Mouse (Mus musculus): ENCODE results near the gene Kcnh7.
"Not testable (repeated sequence)": the region's sequence is repeated elsewhere in the genome, so short reads cannot be mapped to it uniquely, and the experiment has no call there.

Kcnh7 gene

DNA sequence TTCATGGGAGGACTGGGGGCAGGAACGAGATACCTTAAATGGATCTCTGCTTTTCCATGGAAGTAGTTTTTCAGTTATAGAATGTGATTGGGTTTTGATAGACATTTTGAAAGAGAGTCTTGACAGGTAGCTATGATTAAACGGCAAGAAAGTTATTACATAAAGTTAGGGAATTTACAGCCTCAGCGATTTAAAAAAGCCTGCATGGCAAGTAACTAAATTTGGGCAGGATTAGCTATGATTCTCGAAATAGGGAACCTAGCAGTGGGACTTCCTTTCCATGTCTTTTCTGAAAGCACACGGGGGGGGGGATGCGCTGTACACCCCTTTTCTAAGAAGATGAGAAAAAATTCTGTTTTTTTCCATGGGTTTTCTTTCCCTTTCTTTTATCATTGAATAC, 466.8 kb downstream of the Kcnh7 start:
- DNase-seq (ENCODE audit: low read depth, low spot score) = no peak
- no peaks in the 10 kb centered on the region for H3K27me3 ChIP-seq (ENCODE audit: control insufficient read depth, insufficient read depth, low read length, poor library complexity, severe bottlenecking)
- H3K36me3 ChIP-seq (ENCODE audit: control insufficient read depth, insufficient read depth, low read length, poor library complexity, severe bottlenecking) = no peaks in the 10 kb centered on the region

DNA sequence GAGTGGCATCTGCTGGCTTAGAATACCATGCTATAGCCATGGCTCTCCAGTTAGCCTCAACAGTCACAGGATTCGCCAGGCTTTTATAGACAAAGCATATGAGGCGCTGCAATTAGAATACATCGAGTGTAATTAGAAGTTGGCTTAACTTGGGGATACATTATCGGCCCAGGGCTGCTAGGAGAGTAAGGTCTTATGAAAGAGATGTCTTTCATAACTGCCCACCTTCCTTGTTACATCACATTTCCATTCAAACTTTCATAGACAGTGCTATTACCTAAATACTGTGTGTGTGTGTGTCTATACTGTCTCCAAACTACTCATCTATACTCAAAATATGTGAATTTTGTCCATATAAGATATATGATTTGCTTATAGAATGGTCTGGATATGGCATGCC, 468.8 kb downstream of the Kcnh7 start:
- H3K36me3 ChIP-seq (ENCODE audit: control insufficient read depth, insufficient read depth, low read length, poor library complexity, severe bottlenecking) = no peaks in the 10 kb centered on the region
- DNase-seq (ENCODE audit: low read depth, low spot score) = no peak

DNA sequence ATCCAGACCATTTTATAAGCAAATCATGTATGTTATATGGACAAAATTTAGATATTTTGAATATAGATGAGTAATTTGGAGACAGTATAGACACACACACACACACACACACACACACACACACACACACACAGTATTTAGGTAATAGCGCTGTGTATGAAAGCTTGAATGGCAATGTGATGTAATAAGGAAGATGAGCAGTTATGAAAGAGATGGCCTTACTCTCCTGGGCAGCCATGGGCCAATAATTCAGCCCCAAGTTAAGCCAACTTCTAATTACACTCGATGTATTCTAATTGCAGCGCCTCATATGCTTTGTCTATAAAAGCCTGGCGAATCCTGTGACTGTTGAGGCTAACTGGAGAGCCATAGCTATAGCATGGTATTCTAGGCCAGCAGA, 469.7 kb downstream of the Kcnh7 start:
- H3K27me3 ChIP-seq (ENCODE audit: control insufficient read depth, insufficient read depth, low read length, poor library complexity, severe bottlenecking); H3K36me3 ChIP-seq (ENCODE audit: control insufficient read depth, insufficient read depth, low read length, poor library complexity, severe bottlenecking); DNase-seq (ENCODE audit: low read depth, low spot score): not testable (repeated sequence)

More for the DNA sequence above, 468.8 kb downstream of the Kcnh7 start:
- H3K27me3 ChIP-seq (ENCODE audit: control insufficient read depth, insufficient read depth, low read length, poor library complexity, severe bottlenecking) = no peaks in the 10 kb centered on the region

DNA sequence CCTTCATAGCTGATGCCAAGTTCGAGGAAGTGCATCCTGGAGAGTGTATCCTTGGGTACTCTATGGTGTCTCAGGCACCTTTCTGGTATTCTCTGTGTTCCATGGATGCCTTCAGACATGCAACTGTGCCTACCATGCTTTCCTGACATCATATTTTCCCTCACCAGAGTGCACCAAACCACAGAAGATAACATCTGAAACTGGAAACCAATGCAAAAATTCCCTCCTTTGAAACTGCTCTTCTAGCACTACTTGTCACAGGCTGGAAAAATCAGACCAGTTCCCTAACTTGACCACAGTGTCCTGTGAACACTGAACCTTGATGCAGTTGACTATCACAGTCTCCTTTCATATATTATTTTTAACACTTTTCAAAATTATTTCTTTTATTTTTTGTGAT, 474.5 kb downstream of the Kcnh7 start:
- Histone ChIP-seq H3K36me3 (ENCODE audit: control insufficient read depth, insufficient read depth, low read length, poor library complexity, severe bottlenecking) (no peaks in the 10 kb centered on the region), H3K27me3 (ENCODE audit: control insufficient read depth, insufficient read depth, low read length, poor library complexity, severe bottlenecking) (no peaks in the 10 kb centered on the region)
- no peak for DNase-seq (ENCODE audit: low read depth, low spot score)

DNA sequence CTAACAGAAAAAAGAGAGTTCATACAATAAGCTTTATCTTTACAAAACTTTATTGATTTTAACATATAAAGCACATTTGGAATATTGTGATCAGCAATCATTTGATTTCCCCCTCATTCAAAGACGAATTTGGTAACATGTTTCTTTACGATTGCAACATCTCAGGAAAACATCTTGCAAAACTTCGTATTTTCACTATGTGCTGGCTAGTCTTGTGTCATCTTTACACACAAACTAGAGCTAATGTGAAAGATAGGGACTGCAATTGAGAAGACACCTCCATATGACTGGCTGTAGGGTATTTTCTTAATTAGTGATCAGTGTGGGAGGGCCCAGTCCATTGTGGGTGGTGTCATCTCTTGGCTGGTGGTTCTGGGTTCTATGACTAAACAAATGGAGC, 477.8 kb downstream of the Kcnh7 start:
- DNase-seq (ENCODE audit: low read depth, low spot score) = no peak
- Histone ChIP-seq H3K36me3 (ENCODE audit: control insufficient read depth, insufficient read depth, low read length, poor library complexity, severe bottlenecking) (no peaks in the 10 kb centered on the region), H3K27me3 (ENCODE audit: control insufficient read depth, insufficient read depth, low read length, poor library complexity, severe bottlenecking) (no peaks in the 10 kb centered on the region)

DNA sequence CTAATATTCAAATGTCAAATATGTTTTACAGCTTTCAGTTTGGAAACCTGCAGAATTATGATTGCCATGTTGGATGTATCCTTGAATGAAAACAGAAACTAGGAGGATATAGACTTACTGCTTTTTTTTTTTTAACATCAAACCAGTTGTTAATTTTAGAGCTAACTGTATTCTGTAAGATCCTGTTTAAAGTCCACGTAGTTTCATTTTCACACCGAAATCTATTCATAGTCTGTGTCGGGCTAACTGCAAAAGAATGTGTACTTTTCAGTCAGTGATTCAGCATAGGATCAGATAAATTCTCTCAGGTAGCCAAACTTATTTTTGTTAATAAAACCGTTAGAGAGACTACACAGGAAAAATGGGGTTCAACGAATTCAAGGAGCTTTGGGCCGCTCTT, 498.2 kb downstream of the Kcnh7 start:
- no peak for DNase-seq (ENCODE audit: low read depth, low spot score)
- Histone ChIP-seq H3K36me3 (ENCODE audit: control insufficient read depth, insufficient read depth, low read length, poor library complexity, severe bottlenecking) (no peaks in the 10 kb centered on the region), H3K27me3 (ENCODE audit: control insufficient read depth, insufficient read depth, low read length, poor library complexity, severe bottlenecking) (no peaks in the 10 kb centered on the region)

DNA sequence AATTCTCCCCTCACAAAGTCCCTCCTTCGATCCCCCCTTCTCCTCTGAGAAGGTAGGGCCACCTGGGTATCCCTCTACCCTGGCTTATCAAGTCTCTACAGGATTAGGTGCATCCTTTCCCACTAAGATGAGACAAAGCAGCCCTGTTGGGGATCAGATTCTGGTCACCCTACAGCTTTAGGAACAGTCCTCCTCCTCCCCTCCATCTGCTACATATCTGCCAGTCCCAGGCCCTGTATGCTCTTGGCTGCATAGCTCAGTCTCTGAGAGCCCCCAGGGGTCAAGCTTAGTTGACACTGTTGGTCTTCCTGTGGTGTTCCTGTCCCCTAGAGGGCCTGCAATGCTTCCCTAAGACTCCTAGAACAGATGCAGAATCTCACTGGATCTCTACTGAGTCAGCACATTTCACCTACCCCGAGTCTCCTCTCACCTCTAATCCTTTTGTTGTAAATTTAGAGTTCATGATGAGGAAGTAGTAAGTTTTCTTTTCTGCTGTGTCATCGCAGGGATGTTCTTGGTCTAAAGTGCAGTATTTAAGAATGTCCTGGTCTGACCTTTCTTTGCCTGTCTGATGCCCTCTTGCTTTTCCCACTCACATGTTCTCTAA, 499.0 kb downstream of the Kcnh7 start:
- Histone ChIP-seq H3K27me3 (ENCODE audit: control insufficient read depth, insufficient read depth, low read length, poor library complexity, severe bottlenecking) (no peaks in the 10 kb centered on the region), H3K36me3 (ENCODE audit: control insufficient read depth, insufficient read depth, low read length, poor library complexity, severe bottlenecking) (no peaks in the 10 kb centered on the region)
- DNase-seq (ENCODE audit: low read depth, low spot score) = no peak

DNA sequence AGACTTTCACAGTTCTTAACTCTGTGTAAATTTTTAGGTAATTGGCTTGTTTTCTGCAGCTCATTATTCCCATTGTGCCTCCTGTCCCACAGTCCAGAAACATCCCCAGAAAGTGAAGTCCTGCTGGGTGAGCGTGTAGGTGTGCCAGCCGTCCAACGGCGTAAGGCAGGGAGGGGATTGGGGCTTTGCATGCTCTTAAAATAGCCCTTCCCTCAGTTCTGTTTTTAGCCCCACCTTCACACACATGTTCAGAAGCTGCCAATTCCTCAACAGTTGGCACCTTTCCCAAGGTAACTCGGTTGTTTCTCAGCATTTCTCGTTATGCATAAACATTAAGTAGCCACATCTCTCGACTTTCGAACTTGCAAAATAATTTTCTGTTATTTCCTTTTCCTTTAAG, 502.4 kb downstream of the Kcnh7 start:
- DNase-seq (ENCODE audit: low read depth, low spot score) = no peak
- no peaks in the 10 kb centered on the region for H3K27me3 ChIP-seq (ENCODE audit: control insufficient read depth, insufficient read depth, low read length, poor library complexity, severe bottlenecking)

DNA sequence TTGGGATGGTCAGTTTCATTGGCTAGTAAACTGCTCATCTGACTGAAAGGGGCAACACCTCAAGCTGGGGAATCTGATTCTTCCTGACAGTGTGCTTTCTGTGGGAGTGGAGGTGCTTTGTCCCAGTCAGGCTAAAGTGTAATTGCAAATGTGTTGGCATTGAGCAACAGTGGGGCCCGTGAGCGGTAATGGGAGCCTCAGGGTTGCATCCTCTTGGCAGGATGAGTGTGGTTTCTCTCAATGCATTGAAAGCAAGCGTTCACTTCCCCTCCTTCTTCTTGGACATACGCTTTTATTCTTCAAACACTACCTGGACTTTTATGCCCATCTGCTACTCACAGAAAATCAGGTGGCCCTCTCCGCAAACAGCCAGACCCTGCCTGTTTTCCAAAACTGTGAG, 511.3 kb downstream of the Kcnh7 start:
- H3K36me3 ChIP-seq (ENCODE audit: control insufficient read depth, insufficient read depth, low read length, poor library complexity, severe bottlenecking) = no peaks in the 10 kb centered on the region
- H3K27me3 ChIP-seq (ENCODE audit: control insufficient read depth, insufficient read depth, low read length, poor library complexity, severe bottlenecking) = no peaks in the 10 kb centered on the region
- DNase-seq (ENCODE audit: low read depth, low spot score) = no peak

More for the DNA sequence above, 502.4 kb downstream of the Kcnh7 start:
- H3K36me3 ChIP-seq (ENCODE audit: control insufficient read depth, insufficient read depth, low read length, poor library complexity, severe bottlenecking) = no peaks in the 10 kb centered on the region

DNA sequence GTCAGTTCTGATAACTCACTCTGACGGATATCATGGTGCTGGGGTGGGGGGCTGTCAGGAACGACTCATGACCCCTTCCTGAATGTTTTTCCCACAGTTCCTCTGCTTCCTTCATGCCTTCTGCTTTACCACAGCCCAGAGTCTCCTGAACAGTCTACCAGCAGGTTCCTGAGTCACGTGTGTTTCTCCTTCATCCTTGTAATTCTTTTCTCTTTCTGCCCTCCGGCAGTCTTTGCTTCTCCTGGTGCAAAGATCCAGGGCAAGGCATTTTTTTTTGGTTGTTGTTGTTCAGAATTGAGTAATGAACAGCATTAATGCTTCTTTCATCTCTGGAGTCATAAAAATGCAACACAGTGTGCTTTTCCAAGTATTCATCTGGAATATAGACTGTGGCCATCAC, 513.3 kb downstream of the Kcnh7 start:
- H3K27me3 ChIP-seq (ENCODE audit: control insufficient read depth, insufficient read depth, low read length, poor library complexity, severe bottlenecking) = no peaks in the 10 kb centered on the region
- H3K36me3 ChIP-seq (ENCODE audit: control insufficient read depth, insufficient read depth, low read length, poor library complexity, severe bottlenecking) = no peaks in the 10 kb centered on the region
- DNase-seq (ENCODE audit: low read depth, low spot score) = no peak

DNA sequence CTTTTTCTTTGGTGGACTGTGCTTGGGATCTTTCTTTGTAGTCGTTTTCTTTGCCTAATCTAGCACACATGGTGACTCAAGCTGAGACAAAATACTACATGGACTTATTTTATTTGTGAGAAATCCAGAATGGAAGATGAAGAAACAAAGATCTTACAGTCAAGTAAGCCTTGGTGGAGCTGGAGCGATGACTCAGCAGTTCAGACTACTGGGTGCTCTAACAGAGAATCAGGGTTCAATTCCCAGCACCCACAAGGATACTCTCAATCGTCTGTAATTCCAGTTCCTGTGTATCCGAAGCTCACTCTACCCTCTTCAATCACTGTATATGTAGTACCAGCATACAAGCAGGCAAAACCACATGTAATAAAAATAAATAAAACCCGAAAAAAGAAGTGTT, 513.8 kb downstream of the Kcnh7 start:
- Histone ChIP-seq H3K27me3 (ENCODE audit: control insufficient read depth, insufficient read depth, low read length, poor library complexity, severe bottlenecking) (no peaks in the 10 kb centered on the region), H3K36me3 (ENCODE audit: control insufficient read depth, insufficient read depth, low read length, poor library complexity, severe bottlenecking) (no peaks in the 10 kb centered on the region)
- DNase-seq (ENCODE audit: low read depth, low spot score) = no peak

DNA sequence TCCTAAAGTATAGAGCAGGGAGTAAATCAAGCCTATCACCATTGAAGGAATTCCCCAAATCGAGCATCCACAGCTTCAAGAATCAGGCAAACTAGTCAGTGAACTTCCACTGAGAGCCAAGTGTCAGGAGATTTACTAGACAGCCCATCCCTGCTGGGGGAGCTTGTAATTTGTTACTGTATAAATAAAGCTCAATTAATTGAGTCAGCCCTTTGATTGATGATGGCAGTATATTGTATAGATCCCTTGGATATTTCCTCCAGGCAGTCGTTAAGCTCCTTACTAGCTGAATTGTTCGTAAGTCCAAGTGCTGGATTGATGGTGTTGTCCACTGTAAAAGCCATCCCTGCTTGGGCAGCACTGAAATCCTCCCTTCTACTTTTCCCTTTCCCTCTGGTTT, 514.2 kb downstream of the Kcnh7 start:
- no peaks in the 10 kb centered on the region for H3K27me3 ChIP-seq (ENCODE audit: control insufficient read depth, insufficient read depth, low read length, poor library complexity, severe bottlenecking)
- DNase-seq (ENCODE audit: low read depth, low spot score) = no peak
- no peaks in the 10 kb centered on the region for H3K36me3 ChIP-seq (ENCODE audit: control insufficient read depth, insufficient read depth, low read length, poor library complexity, severe bottlenecking)

DNA sequence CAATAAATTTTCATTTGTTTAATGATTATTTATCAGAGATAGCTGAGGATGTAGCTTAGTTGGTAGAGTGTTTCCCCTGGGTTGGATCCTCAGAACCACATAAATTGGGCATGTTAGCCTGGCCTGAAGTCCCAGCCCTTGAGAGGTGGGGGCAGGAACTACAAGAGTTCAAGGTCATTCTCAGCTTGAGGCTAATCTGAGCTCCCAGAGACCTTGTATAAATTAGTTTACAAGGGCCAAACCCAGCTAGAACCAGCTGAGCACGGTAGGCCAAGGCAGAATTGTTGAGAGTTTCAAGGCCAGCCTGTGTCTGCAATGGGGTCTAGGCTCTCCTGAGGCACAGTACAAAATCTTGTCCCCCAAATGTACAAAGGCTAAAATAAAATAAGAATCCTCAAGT, 518.6 kb downstream of the Kcnh7 start:
- no peak for DNase-seq (ENCODE audit: low read depth, low spot score)
- Histone ChIP-seq H3K27me3 (ENCODE audit: control insufficient read depth, insufficient read depth, low read length, poor library complexity, severe bottlenecking) (no peaks in the 10 kb centered on the region), H3K36me3 (ENCODE audit: control insufficient read depth, insufficient read depth, low read length, poor library complexity, severe bottlenecking) (no peaks in the 10 kb centered on the region)

DNA sequence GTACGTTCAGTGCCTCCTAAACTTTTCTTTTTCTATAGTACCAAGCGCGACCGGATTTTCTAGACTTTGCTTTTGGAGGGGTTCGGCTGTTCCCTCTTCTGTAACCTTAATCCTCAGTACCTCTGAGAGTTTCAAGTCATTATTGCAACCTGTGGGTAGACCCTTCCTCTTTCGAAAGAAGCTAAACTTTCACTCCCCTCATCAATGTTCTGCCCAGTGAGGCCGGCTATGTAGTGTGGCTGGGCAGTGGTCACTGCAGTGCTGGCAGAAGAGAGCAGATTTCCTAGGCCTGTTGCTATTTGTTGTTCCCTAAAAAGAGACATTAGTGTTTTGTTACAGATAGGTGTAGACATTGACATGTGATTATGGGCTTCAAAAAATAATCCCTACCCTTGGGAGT, 519.2 kb downstream of the Kcnh7 start:
- Histone ChIP-seq H3K27me3 (ENCODE audit: control insufficient read depth, insufficient read depth, low read length, poor library complexity, severe bottlenecking) (no peaks in the 10 kb centered on the region), H3K36me3 (ENCODE audit: control insufficient read depth, insufficient read depth, low read length, poor library complexity, severe bottlenecking) (no peaks in the 10 kb centered on the region)
- no peak for DNase-seq (ENCODE audit: low read depth, low spot score)

DNA sequence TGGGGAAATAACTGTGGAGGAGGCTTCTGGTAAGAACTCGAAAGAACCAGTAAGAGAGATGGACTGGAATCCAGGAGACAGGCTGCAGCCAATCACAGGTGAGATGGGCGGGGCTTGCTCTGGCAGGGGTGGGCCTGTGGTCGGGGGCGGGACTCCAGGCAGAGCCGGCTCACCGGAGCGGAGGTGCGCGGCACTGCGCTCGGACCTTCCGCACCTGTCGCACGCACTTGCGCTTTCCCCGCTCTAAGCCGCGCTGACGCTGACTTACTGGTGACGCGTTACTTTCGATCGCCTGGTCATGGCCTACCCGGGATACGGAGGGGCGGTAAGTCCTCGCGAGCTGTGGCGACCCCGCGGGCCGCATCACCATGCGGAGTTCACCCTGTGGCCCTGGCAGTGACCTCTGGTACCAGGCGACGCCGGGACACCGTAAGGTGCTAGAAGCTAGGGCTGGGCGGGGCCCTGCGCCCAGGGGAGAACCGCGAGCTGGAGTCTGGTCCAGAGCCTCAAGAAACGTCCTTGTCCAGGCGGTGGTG, 519.9 kb downstream of the Kcnh7 start, which contains the start of gene Gca:
Gene Gca, plus strand, starts transcription at position 151 of the 536 bp plus-strand sequence.
- DNase-seq (ENCODE audit: low read depth, low spot score) = peak; percentile 88
- Histone ChIP-seq H3K36me3 (ENCODE audit: control insufficient read depth, insufficient read depth, low read length, poor library complexity, severe bottlenecking) (no peaks in the 10 kb centered on the region), H3K27me3 (ENCODE audit: control insufficient read depth, insufficient read depth, low read length, poor library complexity, severe bottlenecking) (no peaks in the 10 kb centered on the region)

DNA sequence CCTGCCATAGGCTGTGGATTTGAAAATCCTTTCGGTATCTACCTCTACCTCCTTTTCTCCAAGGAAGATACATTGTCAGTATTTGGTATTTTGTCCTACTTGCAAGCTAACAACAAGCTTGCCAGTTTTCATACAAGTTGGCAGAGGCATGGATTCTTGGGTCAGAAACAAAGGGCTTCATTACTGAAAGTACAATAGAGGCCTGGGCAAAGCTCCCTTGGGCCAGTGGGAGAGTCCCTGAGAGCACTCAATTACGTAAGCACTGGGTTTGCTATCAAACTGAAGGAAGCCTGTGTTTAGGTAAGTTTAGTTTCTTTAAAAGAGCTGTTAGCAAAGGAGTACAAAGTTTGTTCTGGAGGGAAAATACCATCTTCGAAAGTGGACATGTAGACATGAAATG, 521.5 kb downstream of the Kcnh7 start:
- H3K27me3 ChIP-seq (ENCODE audit: control insufficient read depth, insufficient read depth, low read length, poor library complexity, severe bottlenecking) = no peaks in the 10 kb centered on the region
- H3K36me3 ChIP-seq (ENCODE audit: control insufficient read depth, insufficient read depth, low read length, poor library complexity, severe bottlenecking) = no peaks in the 10 kb centered on the region
- DNase-seq (ENCODE audit: low read depth, low spot score) = no peak

All from splenic B cell, adult 2 months (primary cell).